10 mouse cellular contexts compared by ENCODE assay signal in genomic region chr8:88279670-88280069, GRCm38 (mm10). TPM values are rescaled to one million over a fixed set of nuclear protein-coding genes. Genes with fewer than 3 reads are reported as not detected.
DNase-seq lines count a peak whose midpoint lies in the region; ATAC-seq and TF ChIP-seq lines count a peak whose summit lies in the region.
"Had no signal": no experiment of that assay in that cellular context is flagged by ENCODE, and none has a peak within 500 bp of the region (broad histone marks: within the 10 kb centered on the region; RNA-seq: fewer than 3 reads in every experiment).

No protein-coding gene starts in this region.

- peak in 1 of 2 experiments; percentile 50; a peak in 1 of 4 replicates for TF ChIP-seq POLR2A in MEL (IDR thresholded peaks at IDR 0.05; ENCODE audit: control insufficient read depth in 1 of 2, insufficient read depth in 1 of 2, low read depth in 1 of 2, low read length in 2 of 2, poor library complexity in 1 of 2)

- no peaks in the 10 kb centered on the region for H3K27me3 ChIP-seq in MEL (ENCODE audit: control insufficient read depth in 1 of 2, insufficient read depth in 2 of 2, low read length in 2 of 2)

- TF ChIP-seq RAD21 in MEL (IDR thresholded peaks at IDR 0.05; ENCODE audit: low read depth, low read length) = no peak

- H3K79me2 ChIP-seq in MEL (ENCODE audit: control insufficient read depth, insufficient read depth, low read length, poor library complexity) = peaks cover 24% of the 10 kb centered on the region

- peak; percentile 69 to 73 for ATAC-seq in hematopoietic stem cell, adult 5-6 weeks (replicated peaks in 1 of 2; ENCODE audit: insufficient read depth in 1 of 2, low FRiP score in 2 of 2, low TSS enrichment in 1 of 2, low read depth in 1 of 2, poor library complexity in 2 of 2, severe bottlenecking in 2 of 2)
- peak; percentile 83 for ATAC-seq in megakaryocyte progenitor cell, adult 5-6 weeks (replicated peaks; ENCODE audit: poor library complexity)

- H3K9ac ChIP-seq in MEL (ENCODE audit: control insufficient read depth, low read depth, low read length, poor library complexity, severe bottlenecking) = peak overlapping the region; percentile 32
- H3K9ac ChIP-seq: hindbrain, embryonic 12.5 days had no signal

- peak overlapping the region; percentile 90 for H3K27ac ChIP-seq in MEL (ENCODE audit: control insufficient read depth, low read depth, low read length)
- H3K27ac ChIP-seq: hindbrain, embryonic 12.5 days had no signal

- no peak overlapping the region for H3K4me3 ChIP-seq in MEL (ENCODE audit: control insufficient read depth in 1 of 2, insufficient read depth in 1 of 2, low read depth in 2 of 2, low read length in 2 of 2)
- H3K4me3 ChIP-seq: hindbrain, embryonic 12.5 days had no signal

- peaks cover 15 to 52% of the 10 kb centered on the region in 2 experiments for H3K4me1 ChIP-seq in MEL (ENCODE audit: control insufficient read depth in 1 of 2, insufficient read depth in 2 of 2, low read length in 2 of 2)

- no peak for TF ChIP-seq CTCF in MEL (IDR thresholded peaks at IDR 0.05 in 2 of 3, conservative IDR thresholded peaks at IDR 0.05 in 1 of 3; ENCODE audit: control insufficient read depth in 1 of 3, insufficient read depth in 1 of 3, low read depth in 2 of 3, low read length in 3 of 3, poor library complexity in 1 of 3, severe bottlenecking in 1 of 3)

- peak; percentile 52 for DNase-seq in heart, adult 8-10 months (ENCODE audit: low spot score)
- DNase-seq in heart, adult 9 months (ENCODE audit: low spot score in 2 of 2) = no peak
- DNase-seq in MEL (ENCODE audit: low read depth, low spot score) = peak; percentile 97
- no peak for DNase-seq in embryo, embryonic 10 days (ENCODE audit: low spot score)
- no peak for DNase-seq in thymus, postnatal 10 days (ENCODE audit: low spot score in 2 of 2)
- no peak for DNase-seq in left cerebral cortex, adult 11 months (ENCODE audit: low spot score)
- DNase-seq: adrenal gland, postnatal 14 days had no signal

- H3K9me3 ChIP-seq in MEL (replicated peaks; ENCODE audit: insufficient read depth, low read length) = no peaks in the 10 kb centered on the region
- H3K9me3 ChIP-seq: hindbrain, embryonic 12.5 days had no signal

- peaks cover 0 to 41% of the 10 kb centered on the region in 2 experiments; a peak in 2 of 4 replicates for H3K36me3 ChIP-seq in MEL (ENCODE audit: control insufficient read depth in 1 of 2, insufficient read depth in 2 of 2, low read length in 2 of 2)
- H3K36me3 ChIP-seq: hindbrain, embryonic 12.5 days had no signal

- peak; percentile 98 for TF ChIP-seq EP300 in MEL (IDR thresholded peaks at IDR 0.05; ENCODE audit: low read depth in 1 of 2, low read length in 2 of 2)

TF ChIP-seq in MEL, 35 proteins besides CTCF, POLR2A, EP300 and RAD21:
- TF ChIP-seq GABPA (IDR thresholded peaks at IDR 0.05; ENCODE audit: low read depth, low read length) = no peak
- no peak for TF ChIP-seq JUND (IDR thresholded peaks at IDR 0.05; ENCODE audit: low read depth, low read length)
- no peak for TF ChIP-seq POLR2AphosphoS5 (IDR thresholded peaks at IDR 0.05; ENCODE audit: borderline replicate concordance, low read depth, low read length)
- no peak for TF ChIP-seq UBTF (IDR thresholded peaks at IDR 0.05; ENCODE audit: borderline replicate concordance, insufficient read depth, low read depth, low read length)
- no peak for TF ChIP-seq CHD2 (IDR thresholded peaks at IDR 0.05; ENCODE audit: low read length)
- peak; percentile 75 for TF ChIP-seq USF1 (IDR thresholded peaks at IDR 0.05; ENCODE audit: low read depth, low read length)
- TF ChIP-seq E2F4 (IDR thresholded peaks at IDR 0.05; ENCODE audit: borderline replicate concordance, low read depth, low read length) = no peak
- peak; percentile 97 for TF ChIP-seq TAL1 (IDR thresholded peaks at IDR 0.05; ENCODE audit: low read length)
- TF ChIP-seq NELFE (IDR thresholded peaks at IDR 0.05; ENCODE audit: low read depth, low read length) = no peak
- TF ChIP-seq SIN3A (IDR thresholded peaks at IDR 0.05; ENCODE audit: low read length) = peak; percentile 90
- TF ChIP-seq HCFC1 (IDR thresholded peaks at IDR 0.05; ENCODE audit: low read depth, low read length) = no peak
- no peak for TF ChIP-seq MAZ (IDR thresholded peaks at IDR 0.05; ENCODE audit: low read depth, low read length)
- TF ChIP-seq SMC3 (IDR thresholded peaks at IDR 0.05; ENCODE audit: low read depth, low read length) = no peak
- TF ChIP-seq POLR2AphosphoS2 (IDR thresholded peaks at IDR 0.05; ENCODE audit: low read length) = no peak
- TF ChIP-seq TCF12 (IDR thresholded peaks at IDR 0.05; ENCODE audit: low read depth, low read length) = peak; percentile 99
- TF ChIP-seq MEF2A (IDR thresholded peaks at IDR 0.05; ENCODE audit: extremely low read depth, insufficient replicate concordance, low read depth, low read length, poor library complexity, severe bottlenecking) = 0 out of 2 replicates have a peak, but pooled peaks have one; percentile 64
- TF ChIP-seq MYB (IDR thresholded peaks at IDR 0.05; ENCODE audit: low read depth, low read length) = peak; percentile 94
- TF ChIP-seq ZMIZ1 (IDR thresholded peaks at IDR 0.05; ENCODE audit: low read depth, low read length) = no peak; the same call in 1 of the 2 replicates
- peak; percentile 99 for TF ChIP-seq GATA1 (IDR thresholded peaks at IDR 0.05; ENCODE audit: low read depth, low read length)
- TF ChIP-seq KAT2A (conservative IDR thresholded peaks at IDR 0.05; ENCODE audit: low read depth, low read length) = no peak
- TF ChIP-seq CHD1 (IDR thresholded peaks at IDR 0.05; ENCODE audit: low read depth, low read length) = no peak
- peak; percentile 98 for TF ChIP-seq RCOR1 (IDR thresholded peaks at IDR 0.05; ENCODE audit: low read depth, low read length)
- TF ChIP-seq ZNF384 (IDR thresholded peaks at IDR 0.05; ENCODE audit: low read depth, low read length) = peak; percentile 98
- no peak for TF ChIP-seq MAFK (IDR thresholded peaks at IDR 0.05; ENCODE audit: borderline replicate concordance, low read depth, low read length)
- TF ChIP-seq MAX (IDR thresholded peaks at IDR 0.05; ENCODE audit: low read length) = no peak
- TF ChIP-seq NRF1 (IDR thresholded peaks at IDR 0.05; ENCODE audit: insufficient read depth, low read depth, low read length, poor library complexity, severe bottlenecking) = no peak
- TF ChIP-seq MYC (IDR thresholded peaks at IDR 0.05; ENCODE audit: low read depth, low read length) = peak; percentile 92
- peak; percentile 97 for TF ChIP-seq ETS1 (IDR thresholded peaks at IDR 0.05; ENCODE audit: low read depth, low read length)
- TF ChIP-seq BHLHE40 (IDR thresholded peaks at IDR 0.05; ENCODE audit: borderline replicate concordance, low read depth, low read length) = peak; percentile 97
- no peak for TF ChIP-seq USF2 (IDR thresholded peaks at IDR 0.05; ENCODE audit: borderline replicate concordance in 1 of 2, insufficient read depth in 1 of 2, low read depth in 1 of 2, low read length in 2 of 2)
- TF ChIP-seq ZC3H11A (IDR thresholded peaks at IDR 0.05; ENCODE audit: low read depth, low read length) = no peak
- peak; percentile 78; the same call in 1 of the 2 replicates for TF ChIP-seq ZKSCAN1 (IDR thresholded peaks at IDR 0.05; ENCODE audit: low read depth, low read length)
- peak; percentile 50; the same call in 1 of the 2 replicates for TF ChIP-seq TBP (IDR thresholded peaks at IDR 0.05; ENCODE audit: low read depth, low read length)
- no peak; the same call in 1 of the 2 replicates for TF ChIP-seq MXI1 (IDR thresholded peaks at IDR 0.05; ENCODE audit: low read depth, low read length)
- no peak for TF ChIP-seq ELF1 (IDR thresholded peaks at IDR 0.05; ENCODE audit: low read depth, low read length)

RNA-seq across cellular contexts. Expression of gene Adcy7, which starts 7.5 kb away (rescaled TPM):
- total RNA-seq in heart, adult 8-10 months (2022) = 1 to 10 TPM; 3.1 to 5.0 (median 4.2) TPM
- total RNA-seq in MEL (2012; rRNA removed) = 62.9 and 89.9 TPM in 2 replicates
- polyA plus RNA-seq in MEL (2012; ENCODE audit: insufficient read depth in 1 of 2, insufficient read length in 2 of 2, low read depth in 1 of 2, low replicate concordance in 2 of 2, missing spikeins in 1 of 2) = 10 to 100 TPM in 1 of 2 experiments, not detected in 1; 83.7 TPM
- total RNA-seq in hematopoietic stem cell, adult 5-6 weeks (2017) = 51.4 and 64.2 TPM in 2 replicates
- 25.5 and 27.8 TPM in 2 replicates for total RNA-seq in megakaryocyte progenitor cell, adult 5-6 weeks (2015)
- total RNA-seq in megakaryocyte progenitor cell, adult 5-6 weeks (2017) = 40.6 and 41.6 TPM in 2 replicates

Comparison
In these comparisons a context has a peak if more than half of its experiments do, and no peak if none do; other contexts are left out.
1. DNase-seq: peak in heart, adult 8-10 months (single experiment) and MEL (single experiment); none in heart, adult 9 months (0 of 2), embryo, embryonic 10 days (single experiment), thymus, postnatal 10 days (0 of 2) and left cerebral cortex, adult 11 months (single experiment).